Mouse (Mus musculus): ENCODE measurements around the gene Prr14. TPM values are rescaled to one million over a fixed set of nuclear protein-coding genes. Genes with fewer than 3 reads are reported as not detected.
"Not testable (repeated sequence)": the region's sequence is repeated elsewhere in the genome, so short reads cannot be mapped to it uniquely, and the experiment has no call there.

Gene Prr14
- polyA plus RNA-seq, 2 experiments from 2014 or later: 137 to 165 TPM

- no peak for ATAC-seq
Observed at GRCm38 (mm10) chr7:127473705-127474104, 14.3 kb downstream of the Prr14 start.

DNA sequence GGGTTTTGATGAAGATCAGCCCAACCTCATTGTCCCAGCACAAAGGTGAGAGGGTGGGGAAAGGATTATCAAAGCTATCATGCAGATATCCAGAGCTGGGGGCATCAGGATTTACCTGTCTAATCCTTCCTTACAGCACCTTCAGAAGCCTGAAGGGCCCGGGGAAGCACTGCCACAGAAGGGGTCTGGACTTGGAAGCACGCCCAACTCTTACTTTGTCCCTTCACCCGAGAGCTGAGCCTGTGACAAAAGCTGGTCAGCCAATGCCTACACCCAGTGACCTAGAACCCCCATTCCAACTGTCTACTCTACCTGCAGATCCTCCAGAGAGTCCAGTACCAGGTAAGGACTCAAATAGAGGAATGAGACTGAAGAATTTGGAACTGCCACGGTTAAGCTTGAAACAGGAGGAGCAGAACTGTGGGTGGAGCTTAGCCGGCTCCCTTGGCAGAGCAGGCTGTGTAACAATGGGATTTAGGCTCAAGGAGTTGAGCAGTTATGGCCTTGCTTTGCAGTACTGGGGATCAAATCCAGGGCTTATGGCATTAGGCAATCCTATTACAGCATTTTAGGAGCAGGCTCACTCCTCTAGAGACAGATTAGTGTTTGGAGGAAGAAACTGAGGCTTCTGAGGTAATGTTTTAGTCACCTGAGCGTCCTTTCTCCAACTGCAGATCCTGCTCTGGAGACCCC, 15.1 kb downstream of the Prr14 start:
- ATAC-seq: no peak

DNA sequence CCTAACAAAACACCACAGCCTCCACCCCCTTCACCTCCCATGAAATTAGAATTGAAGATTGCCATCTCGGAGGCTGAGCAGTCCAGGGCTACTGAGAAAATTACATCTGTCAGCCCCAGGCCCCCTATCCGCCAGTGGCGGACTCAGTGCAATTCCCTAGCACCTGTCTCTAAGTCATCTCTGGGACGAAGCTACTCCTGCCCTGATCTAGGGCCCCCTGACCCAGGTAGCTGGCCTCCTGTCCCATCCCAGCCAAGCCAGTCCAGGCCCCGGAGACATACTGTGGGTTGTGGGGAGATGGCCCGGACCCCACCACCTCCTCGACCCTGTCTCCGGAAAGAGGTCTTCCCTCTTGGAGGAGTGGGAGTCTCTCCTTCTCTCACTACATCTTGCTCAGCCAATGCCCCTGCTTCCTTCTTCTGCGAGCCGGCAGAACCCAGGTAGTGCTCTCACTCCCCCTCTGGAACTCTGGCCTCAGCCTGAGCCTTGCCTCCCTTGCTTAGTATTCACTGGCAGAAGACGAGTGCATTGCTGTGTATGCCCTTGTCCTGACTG, 15.9 kb downstream of the Prr14 start:
- no peak for ATAC-seq

DNA sequence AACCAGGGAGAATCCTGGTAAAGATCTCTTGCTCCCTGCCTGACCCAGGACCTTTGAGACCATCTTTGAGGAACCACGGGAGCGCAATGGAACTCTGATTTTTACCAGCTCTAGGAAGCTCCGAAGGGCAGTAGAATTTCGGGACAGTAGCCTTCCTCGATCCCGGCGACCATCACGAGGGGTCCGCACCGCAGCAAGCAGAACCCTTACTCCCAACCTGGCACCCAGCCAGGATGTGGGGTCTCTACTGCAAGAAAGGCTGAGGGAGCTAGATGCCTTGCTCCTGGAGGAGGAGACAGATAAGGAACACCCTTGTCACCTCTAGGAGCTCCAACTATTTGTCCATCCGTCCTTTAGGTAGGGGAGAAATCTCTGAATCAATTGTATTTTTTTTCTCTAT, 16.9 kb downstream of the Prr14 start:
- no peak for ATAC-seq

DNA sequence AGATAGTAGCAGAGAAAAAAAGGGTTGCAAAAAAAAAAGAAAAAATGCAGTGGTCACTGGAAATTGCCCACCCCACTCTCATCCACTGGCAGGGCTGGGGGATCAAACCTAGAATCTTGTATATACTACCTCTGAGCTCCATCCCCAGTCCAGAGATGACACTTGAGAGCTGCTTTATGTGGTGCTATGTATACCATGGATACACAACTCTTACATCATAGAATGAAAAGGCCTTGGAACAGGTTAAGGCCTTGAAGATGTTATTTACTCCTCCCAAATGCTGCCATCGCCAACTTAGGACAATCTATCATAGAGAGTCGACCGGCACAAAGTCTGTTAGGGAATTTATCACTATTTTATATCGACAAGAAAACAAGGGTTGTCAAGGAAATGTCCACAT, 17.4 kb downstream of the Prr14 start:
- ATAC-seq: no peak

DNA sequence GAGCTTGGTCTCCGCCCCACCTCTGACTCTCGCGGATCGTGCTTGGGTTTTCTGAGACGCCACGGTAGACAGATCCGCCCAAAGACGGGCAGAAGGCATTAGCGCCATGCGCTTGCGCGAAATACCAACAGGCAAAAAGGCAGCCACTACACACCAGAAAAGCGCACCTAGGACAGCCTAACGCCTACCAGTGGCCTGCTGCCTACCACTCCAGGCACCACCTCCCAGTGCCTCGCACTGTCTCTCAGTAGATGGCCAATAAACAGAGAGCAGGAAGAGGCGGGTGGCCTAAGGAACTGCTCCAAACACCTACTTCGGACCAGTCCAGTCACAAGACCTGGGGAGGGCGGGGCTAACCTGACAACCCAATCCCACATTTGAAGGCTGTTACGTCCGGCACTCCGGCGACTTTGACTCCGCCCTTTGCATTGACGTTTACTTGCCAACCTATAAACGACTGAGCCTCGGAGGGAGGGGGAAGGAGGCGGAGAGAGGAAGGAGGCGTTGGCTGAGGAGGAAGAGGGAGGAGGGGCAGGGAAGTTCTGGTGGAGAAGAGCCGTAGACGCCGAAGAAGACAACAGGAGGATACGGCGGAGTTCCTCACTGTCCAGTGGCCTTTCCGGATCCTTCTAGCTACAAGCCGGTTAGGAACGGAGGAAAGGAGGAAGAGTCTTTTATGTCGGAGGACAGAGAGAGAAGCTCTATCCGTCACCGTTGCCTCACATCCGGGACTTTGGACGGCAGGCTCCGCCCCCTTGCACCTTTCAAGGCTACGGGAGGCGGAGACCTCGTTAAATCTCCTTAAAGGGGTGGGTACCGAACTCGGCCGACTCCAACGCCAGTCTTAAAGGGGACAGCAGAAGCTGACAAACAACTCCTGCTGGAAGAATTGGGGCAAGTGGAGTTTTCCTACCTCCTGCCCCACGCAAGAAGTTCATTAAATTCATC, 18.6 kb downstream of the Prr14 start:
- peak; percentile 81 for ATAC-seq

DNA sequence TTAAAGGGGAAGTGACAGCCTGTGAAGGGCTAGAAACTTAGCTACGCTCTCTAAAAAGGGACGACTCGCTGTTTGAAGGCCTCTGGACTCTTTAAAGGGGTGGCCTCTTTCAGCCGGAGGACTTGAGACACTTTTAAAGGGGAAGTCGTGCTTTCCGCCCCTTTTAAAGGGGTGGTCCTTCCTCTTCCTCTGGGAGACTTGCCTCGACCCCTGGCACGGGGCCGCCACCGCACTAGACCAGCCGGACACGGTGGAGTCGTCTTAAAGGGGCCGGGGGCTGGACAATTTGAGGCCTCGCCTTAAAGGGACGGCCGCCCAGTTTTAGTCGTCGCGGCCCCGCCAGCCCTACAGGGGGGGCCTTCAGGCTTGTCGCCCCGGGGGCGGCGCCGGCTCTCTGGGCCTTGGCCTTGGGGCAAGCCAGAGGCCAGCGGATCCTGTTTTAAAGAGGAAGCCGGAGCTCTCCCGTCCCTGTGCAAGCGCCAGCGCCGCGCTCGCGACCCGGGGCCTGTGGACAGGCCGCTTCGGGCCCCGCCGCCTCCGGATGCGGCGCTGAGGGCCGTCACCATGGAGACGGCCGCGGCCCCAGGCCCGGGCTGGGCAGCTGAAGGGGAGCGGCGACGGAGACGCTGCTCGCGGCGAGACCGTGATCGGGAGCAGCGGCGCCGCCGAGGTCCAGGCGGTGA, 19.4 kb downstream of the Prr14 start, which contains the start of gene Fbrs:
Gene Fbrs (plus strand): TSS at position 565 of the 683 bp plus-strand sequence.
- ATAC-seq: peak; percentile 27

- ATAC-seq: no peak
Observed at GRCm38 (mm10) chr7:127479318-127480225, 20.2 kb downstream of the Prr14 start.

DNA sequence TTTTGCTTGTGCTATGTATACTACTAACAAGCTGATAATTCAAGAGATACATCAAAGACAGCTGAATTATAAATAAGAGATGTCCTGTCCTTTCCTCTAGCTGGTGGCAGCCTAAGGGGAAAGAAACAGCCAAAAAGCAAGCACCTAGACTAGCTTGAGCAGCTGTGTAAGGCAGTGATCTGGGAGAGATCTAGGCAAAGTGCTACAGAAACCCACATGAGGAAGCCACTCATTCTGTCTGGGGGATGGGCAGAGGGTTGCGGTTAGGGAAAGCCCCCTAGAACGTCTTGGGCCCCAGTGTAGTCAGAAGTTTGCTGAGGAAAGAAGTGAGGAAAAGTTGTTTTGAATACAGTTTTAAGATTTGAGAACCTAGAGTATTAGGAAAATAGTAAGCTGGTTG, 20.9 kb downstream of the Prr14 start:
- ATAC-seq: no peak

GRCm38 (mm10) chr7:127485416-127485815, 26.0 kb downstream of the Prr14 start:
- no peak for ATAC-seq

- not testable (repeated sequence) for ATAC-seq
Observed at GRCm38 (mm10) chr7:127488364-127488763, 29.0 kb downstream of the Prr14 start.

GRCm38 (mm10) chr7:127489982-127490381, 30.6 kb downstream of the Prr14 start:
- ATAC-seq: no peak

GRCm38 (mm10) chr7:127491846-127492245, 32.4 kb downstream of the Prr14 start:
- ATAC-seq: no peak

- no peak for ATAC-seq
Observed at GRCm38 (mm10) chr7:127494648-127495047, 35.2 kb downstream of the Prr14 start.

DNA sequence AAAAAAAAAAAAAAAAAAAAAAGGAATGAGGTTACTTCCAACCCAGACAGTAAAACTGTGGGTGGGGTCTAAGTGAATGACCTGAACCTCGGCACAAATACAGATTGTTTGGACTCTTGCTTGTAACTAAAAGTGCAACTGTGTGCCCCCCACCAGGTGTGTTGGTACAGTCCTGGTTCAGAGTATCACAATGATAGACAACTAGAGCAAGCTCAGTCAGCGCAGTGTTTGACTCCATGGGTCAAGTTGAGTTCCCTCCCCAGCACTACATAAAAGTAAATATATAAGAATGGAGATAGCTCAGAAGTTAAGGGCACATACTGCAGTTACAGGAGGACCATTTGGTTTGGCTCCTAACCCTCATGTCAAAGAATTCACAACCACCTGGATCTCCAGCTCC, 38.0 kb downstream of the Prr14 start:
- no peak for ATAC-seq

- no peak for ATAC-seq
Observed at GRCm38 (mm10) chr7:127498407-127498806, 39.0 kb downstream of the Prr14 start.

DNA sequence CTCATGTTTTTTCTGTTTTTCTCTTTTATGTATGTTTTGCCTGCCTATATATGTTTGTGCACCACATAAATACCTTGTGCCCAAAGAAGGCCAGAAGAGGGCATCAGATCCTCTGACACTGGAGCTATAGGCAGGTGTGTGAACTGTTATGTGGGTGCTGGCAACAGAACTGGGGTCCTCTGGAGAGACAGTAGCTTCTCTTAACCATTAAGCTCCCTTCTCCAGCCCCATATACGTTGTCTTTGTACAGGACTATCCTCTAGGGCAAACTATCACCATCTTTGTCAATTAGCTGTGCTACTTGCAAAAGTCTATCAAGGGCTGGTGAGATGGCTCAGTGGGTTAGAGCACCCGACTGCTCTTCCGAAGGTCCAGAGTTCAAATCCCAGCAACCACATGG, 48.9 kb downstream of the Prr14 start:
- no peak for ATAC-seq

DNA sequence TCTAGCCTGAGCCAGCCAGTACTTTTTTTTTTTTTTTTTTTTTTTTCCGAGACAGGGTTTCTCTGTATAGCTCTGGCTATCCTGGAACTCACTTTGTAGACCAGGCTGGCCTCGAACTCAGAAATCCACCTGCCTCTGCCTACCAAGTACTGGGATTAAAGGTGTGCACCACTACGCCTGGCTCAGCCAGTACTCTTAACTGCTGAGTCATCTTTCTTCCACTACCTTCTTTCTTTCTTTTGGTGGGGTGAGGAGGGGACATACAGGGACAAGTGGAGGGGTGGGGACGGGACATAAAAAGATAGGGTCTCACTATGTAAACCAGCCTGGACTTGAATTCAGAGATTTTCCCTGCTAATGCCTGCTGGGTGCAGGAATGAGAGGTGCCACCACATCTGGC, 50.4 kb downstream of the Prr14 start:
- ATAC-seq: not testable (repeated sequence)

DNA sequence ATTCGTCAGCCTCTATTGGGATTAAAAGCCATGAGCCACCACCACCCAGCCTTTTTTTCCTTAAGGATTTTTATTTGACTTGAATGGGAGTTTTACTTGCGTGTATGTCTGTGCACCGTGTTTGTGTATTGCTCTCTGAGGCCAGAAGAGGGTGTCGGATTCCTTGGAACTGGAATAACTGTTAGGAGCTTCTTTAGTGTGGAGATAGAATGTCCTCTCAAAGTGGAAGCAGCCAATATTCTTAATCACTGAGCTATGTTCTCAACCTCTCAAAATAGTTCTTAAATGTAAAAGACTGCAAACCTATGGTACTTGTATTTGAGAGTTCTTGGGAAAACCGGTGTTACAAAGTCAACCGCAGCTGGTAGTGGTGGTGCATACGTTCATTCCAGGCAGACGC, 51.8 kb downstream of the Prr14 start:
- no peak for ATAC-seq

DNA sequence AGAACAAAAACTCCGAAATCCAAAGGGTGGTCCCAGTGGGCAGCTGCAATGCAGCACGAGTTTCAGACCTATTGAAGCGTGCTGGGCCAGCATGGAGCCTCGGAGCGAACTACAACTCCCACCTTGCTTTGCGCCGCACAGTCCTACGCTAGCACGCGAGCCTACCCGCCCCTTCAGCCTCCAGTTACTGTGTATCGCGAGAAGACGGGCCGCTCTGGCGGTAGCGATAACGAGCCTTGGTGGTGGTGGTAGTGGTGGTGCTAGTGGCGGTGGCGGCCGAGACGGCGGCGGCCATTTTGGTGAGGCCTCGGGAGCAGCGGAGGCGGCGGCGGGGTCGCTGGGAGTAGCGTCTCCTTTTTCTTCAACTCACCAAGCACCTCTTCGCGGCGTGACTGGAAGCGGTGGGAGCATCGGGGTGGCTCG, 52.4 kb downstream of the Prr14 start, which contains the start of gene Srcap:
Gene Srcap (plus strand): TSS at position 176 of the 423 bp plus-strand sequence.
- peak; percentile 95 for ATAC-seq

- peak; percentile 56 for ATAC-seq
Observed at GRCm38 (mm10) chr7:127512231-127513015, 53.0 kb downstream of the Prr14 start.

All from activated CD4-positive, CD25-positive, alpha-beta regulatory T cell, adult 4 months (primary cell).